Mouse (Mus musculus) bone marrow macrophage, adult 2 months (primary cell): ENCODE results near the gene Uvrag.

Source experiments
- CTCF ChIP-seq: IDR thresholded peaks from 2 replicates; pipeline ENCODE4 v1.5.1; 2012; ENCODE audit warnings: low read depth, mild to moderate bottlenecking, low read length, moderate library complexity
- POLR2A ChIP-seq: IDR thresholded peaks from 2 replicates; pipeline ENCODE4 v1.6.1; 2012; ENCODE audit warnings: mild to moderate bottlenecking, low read depth, low read length, borderline replicate concordance

DNA sequence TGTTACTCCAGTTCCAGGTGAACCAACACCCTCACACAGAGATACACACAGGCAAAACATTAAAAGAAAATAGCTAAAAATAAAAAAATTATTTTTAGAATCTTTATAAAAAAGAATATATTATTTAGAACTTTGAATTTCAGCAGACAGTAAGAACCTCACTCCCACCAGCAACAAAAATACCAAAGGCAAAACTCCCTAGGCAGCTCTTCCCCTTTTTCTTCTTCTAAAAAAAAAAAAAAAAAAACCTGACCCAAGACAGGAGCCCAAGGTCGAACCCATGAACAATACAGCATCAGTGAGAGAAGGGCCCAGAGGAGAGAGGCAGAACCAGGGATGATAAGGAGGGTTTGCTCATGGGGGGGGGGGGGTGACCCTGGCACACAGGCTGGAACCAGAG, 8.1 kb upstream of the Uvrag start:
- TF ChIP-seq POLR2A (no peak), CTCF (no peak)
